Mouse (Mus musculus) midbrain, embryonic 16.5 days (tissue): ENCODE results near the gene Kyat3. TPM values are rescaled to one million over a fixed set of nuclear protein-coding genes. Genes with fewer than 3 reads are reported as not detected.

Experiments
- polyA plus RNA-seq: library from polyadenylated mRNA; unstranded; fragments of >200 nt; fragmentation: Nextera tagmentation; extraction: Ambion mirVana; gene quantifications from 2 replicates; pipeline ENCODE4 v1.2.1, GENCODE M21; 2015

Kyat3 gene
- polyA plus RNA-seq, 1 experiment from 2014 or later, result 4.9 TPM

Other genes with a start within 250 kb of the Kyat3 start
- 0.19 and 0.20 TPM in 2 replicates for gene Gbp5, start 207.1 kb upstream of the Kyat3 start, polyA plus RNA-seq
- gene Gbp7, start 170.7 kb upstream of the Kyat3 start, polyA plus RNA-seq, result 1.9 and 2.1 TPM in 2 replicates
- 1.5 and 1.9 TPM in 2 replicates for gene Gbp3, start 141.0 kb upstream of the Kyat3 start, polyA plus RNA-seq
- not detected in 2 replicates for gene Gbp2b, start 106.2 kb upstream of the Kyat3 start, polyA plus RNA-seq
- gene Gbp2, start 80.4 kb upstream of the Kyat3 start, polyA plus RNA-seq, result 0.53 and 0.60 TPM in 2 replicates
- 65.4 and 73.9 TPM in 2 replicates for gene Gtf2b, start 64.0 kb downstream of the Kyat3 start, polyA plus RNA-seq
- 18.6 and 22.8 TPM in 2 replicates for gene Pkn2, start 181.0 kb downstream of the Kyat3 start, polyA plus RNA-seq